Mouse (Mus musculus) R1 (cell line): Measurements from ENCODE around the gene Olfr9.
"Not testable (repeated sequence)": the region's sequence is repeated elsewhere in the genome, so short reads cannot be mapped to it uniquely, and the experiment has no call there.

Source experiments
- DNase-seq: peaks from one replicate; pipeline ENCODE4 v3.0.0-alpha.2; 2018; ENCODE audit warnings: low read depth, low spot score

The Olfr9 gene

DNA sequence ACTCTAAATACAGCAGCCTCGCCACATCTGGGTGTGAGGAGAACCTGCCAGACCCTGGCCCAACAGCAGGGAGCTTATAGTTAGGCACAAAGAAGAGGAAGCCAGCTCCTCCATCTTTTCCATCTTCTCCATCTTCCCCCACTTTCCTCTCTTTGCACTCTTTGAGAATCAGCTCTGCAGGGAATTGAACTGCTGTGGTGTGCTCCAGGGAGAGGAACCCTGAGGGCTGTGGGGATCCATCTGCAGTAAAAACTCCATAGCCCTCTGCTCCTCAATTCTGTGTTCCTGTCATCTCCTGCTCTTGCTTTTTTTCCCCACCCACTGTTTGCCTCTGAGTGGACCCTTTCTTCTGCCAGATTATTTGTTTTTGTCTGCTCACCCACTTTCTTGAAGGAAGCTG is at the start of gene Olfr9:
Gene Olfr9, plus strand, starts transcription at position 301 of the 400 bp plus-strand sequence.
- DNase-seq: not testable (repeated sequence)

DNA sequence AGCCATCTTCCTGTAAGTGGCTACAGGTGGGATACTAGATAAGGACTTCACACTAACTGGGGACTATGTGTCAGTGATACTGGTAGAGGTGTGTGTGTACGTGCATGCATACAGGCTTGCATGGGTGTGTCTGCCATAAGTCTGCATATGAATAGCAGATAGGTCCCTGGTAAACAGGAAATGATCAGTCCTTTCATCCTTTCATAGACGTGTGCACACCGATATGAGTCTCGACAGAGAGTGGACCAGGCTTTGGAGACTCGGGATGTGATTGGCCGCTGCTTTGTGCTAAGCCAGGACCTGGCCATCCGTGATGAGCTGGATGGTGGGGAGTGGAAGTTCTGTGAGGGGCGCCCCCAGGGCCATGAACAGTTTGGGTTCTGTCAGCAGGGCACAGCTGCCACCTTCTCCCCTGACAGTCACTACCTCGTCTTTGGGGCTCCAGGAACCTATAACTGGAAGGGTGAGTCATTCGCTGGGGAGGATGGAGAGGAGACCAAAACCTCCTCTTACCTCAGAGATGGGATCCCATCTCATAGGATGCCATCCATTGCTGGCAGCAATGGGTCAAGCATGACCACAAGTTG is 48.7 kb upstream of the Olfr9 start:
- DNase-seq: no peak

DNA sequence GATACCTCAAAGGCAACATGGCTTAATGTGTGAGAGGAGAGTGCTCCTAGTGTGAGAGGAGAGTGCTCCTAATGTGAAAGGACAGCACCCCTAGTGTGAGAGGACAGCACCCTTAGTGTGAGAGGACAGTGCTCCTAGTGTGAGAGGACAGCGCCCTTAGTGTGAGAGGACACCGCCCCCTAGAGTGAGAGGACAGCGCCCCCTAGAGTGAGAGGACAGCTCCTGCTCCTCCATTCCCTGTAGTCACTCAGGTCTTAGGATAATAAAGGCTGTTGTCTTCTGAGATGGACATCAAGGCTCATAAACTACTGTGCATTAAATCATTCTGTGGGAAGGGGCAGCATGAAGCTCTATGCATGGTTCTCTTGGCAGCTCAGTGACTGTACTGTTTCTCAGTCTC is 43.6 kb upstream of the Olfr9 start:
- DNase-seq: peak; percentile 51

DNA sequence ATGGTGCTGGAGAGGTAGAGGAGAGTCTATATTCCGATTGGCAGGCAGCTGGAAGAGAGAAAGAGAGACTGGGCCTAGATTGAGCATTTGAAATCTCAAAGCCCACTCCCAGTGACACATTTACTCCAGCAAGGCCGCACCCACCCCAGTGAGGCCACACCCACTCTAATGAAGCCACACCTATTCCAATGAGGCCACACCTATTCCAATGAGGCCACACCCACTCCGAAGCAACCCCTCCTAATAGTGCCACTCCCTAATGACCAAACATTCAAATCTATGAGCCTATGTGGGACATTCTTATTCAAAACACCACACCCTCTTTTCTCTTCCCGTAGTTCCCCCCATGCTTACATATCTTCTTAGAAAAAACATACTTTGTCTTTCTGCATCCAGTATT is 41.7 kb upstream of the Olfr9 start:
- peak; percentile 75 for DNase-seq

DNA sequence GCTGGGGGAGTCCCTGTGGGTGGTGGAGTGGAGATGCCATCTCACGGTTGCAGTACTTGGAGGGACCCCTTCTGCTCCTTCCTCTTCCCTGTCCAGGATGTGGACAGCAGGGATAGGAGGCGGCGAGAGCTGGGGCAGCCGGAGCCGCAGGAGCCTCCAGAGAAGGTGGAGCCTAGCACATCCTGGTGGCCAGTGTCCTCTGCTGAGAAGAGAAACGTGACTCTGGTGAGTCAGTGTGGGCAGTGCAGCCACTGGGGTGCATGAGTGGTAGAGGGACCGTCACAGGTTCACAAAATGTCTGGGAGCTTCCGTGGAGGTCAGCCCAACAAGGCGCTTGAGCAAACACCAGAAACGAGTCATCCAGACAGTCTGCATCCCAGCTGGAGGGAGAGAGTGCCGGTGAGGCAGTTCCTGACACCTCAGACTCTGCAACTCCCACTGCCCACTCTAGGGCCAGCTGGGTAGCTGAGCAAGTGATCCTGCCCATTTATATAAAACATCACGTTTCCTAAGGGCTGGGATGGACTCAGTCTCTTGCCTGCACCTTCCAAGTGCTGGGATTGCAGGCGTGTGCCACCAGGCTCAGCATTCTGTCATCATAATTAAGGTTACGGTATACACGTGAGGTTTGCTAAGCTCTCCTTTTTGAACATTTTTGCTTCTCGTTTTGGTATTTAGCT is 38.9 kb upstream of the Olfr9 start:
- DNase-seq: no peak

DNA sequence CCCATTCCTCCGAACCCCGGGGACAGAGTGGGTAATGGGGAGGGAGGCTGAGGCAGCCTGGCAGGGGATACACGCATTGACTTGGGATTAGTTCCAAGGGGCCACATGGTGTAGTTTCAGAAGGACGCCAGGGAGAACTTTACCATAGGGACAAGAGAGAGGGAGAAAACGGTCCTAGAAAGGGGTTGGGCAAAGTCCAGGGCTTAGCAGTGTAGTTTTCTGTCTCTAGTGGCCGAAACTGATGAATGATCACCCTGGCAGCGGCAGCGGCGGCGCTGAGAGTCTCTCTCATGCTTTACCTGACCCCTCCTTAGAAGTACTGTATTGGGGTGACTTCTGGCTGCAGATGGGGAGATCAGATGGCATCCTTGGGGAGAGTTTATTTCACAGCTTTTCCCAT is 30.9 kb upstream of the Olfr9 start:
- no peak for DNase-seq

DNA sequence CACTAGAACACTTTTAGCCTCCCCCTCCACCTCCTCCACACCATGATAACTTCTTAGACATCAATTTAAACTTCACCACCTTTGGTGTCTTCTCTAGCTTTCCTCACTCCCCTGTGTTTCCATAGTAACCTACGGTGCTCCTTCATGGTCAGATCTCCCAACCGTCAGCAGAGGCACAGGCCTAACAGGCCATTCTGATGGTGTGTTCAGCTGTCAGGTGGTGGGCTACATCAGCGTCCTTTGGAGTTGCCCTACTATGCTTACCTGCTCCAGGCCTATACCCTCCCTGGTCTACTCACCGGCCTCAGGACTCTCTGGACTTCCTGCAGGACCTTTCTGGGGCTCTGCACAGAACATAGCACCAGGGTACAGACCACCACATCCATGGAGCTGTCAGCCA is 29.1 kb upstream of the Olfr9 start:
- no peak for DNase-seq

DNA sequence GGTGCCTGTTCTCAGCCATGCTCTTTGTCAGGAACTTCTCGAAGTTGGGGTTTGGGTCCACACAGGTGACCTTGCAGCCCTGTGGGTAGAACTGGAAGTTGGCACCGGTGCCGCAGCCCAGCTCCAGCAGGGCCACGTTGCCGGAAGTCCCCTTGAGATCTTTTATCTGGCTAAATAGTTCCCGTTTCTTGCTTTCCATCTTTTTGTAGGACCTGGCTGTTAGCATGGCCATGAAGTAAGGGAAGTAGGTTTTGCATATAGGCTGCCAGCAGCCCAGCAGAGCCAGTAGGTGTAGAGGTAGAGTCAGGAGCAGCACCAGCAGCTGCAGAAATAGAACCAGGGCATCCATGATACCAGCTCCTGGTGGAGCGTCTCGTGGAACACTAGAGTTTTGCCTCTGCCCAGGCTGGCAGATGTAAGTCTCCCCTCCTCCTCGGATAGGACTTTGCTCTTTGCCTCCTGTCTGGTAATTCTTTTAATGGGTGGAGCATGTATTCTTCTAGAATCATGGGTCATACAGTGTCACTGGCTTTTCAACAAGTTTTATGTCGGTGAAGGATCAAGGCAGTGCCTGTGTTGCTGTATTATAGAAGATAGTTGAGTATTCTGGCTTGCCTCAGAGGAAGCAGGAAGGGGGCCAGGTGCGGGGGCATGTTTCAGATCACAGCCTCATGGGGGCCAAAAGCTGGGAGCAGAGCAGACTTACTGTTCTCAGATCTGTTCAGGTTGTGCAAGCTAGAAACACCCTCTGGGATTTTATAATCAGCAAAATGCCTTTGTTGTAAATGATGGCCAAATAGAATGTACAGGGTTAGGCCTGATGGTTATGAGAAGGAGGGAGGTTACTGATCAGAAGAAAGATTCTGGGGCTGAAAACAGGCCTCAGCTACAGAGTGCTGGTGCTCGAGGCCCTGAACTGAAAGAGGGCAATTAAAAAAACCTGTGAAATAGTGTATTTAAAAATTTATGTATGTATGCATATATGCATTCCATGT is 28.3 kb upstream of the Olfr9 start, which contains the start of gene Mettl7b:
Gene Mettl7b, minus strand, starts transcription at position 399 of the 995 bp plus-strand sequence.
- no peak for DNase-seq

DNA sequence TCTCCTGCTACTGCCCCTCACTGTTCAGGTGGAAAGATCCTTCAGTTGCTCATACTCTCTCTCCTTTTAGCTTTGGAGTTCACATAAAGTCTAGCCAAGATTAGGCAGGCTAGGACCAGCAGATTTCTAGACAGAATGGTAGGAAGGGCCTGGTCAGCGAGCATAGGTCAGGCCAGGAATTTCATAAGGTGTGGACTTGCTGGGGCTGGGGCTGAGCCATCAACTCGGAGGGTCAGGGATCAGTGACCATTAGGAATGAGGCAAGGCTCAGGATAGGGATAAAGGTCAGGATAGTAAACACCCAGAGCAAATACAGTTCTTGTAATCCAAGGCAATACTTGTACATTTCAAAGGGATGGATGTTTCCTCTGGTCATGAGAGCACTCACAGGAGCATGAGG is 24.3 kb upstream of the Olfr9 start:
- DNase-seq: no peak

DNA sequence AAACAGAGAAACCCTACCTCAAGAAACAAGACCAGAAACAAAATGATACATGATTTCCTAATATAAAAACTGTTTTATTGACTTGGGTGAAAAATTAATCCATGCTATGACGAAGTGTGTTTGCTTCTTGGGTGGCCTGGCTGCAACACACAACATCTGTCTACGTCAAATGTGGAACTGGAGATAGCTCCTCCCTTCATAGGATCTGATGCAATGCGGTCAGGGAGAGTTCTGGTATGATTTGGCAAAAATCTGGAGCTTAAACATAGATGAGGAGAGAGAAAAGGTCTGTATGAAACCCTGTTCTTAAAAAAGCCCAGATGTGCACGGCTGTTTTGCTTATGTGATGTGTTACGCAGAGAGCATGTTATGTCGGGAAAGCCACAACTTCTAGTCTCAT is 23.4 kb upstream of the Olfr9 start:
- DNase-seq: no peak

DNA sequence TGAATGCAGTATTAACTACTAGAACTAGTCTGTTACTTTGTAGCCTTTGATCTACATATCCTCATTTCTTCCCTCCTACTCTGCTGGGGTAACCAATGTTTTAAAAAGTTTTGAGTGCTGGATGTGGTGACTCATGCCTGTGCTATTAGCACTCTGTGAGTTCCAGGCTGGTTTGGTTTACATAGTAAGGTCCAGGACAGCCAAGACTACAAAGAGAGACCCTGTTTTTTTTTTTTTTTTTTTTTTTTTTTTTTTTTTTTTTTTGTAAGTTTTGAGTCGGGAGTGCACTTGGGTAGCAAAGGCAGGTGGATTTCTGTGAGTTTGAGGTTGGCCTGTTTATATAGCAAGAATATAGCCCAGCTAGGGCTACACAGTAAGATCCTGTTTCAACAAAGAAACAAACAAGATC is 20.9 kb upstream of the Olfr9 start:
- DNase-seq: no peak

DNA sequence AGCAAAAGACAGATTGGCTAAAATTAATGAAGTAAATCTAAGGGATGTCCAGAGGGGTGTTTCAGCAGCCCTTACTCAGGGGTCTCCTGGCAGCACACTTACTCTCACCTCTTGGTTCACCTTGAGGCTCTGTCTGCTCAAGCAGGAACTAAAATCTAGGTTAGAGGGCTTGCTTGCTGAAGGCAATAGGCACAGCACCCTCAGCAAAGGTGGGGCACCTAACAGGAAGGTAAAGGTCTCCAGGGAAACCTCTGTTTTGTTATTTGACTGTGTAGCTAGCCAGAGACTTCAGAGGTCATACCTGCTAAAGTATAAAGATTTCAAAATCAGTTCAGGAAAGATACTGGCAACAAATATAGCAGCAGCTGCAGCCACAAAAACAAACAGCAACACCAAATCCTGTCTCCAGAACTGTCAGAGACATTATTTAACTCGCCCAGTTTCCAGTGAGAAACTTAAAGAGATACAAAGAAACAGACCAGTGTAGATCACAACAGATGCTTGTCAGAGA is 18.4 kb upstream of the Olfr9 start:
- no peak for DNase-seq

DNA sequence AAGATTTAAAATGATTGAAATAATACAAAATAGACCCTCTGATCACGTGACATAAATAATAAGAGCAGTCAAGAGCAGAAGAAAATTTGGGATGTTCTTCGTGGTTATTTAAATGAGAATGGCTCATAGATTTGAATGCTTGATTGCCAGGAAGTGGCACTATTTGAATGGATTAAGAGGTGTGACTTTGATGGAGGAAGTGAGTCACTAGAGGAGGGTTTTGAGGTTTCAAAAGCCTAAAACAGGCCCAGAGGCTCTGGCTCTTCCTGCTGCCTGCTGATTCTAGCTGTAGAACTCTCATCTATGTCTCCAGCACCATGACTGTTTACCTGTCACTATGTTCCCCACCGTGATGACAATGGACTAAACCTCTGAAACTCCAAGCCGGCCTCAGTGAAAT is 16.4 kb upstream of the Olfr9 start:
- no peak for DNase-seq

DNA sequence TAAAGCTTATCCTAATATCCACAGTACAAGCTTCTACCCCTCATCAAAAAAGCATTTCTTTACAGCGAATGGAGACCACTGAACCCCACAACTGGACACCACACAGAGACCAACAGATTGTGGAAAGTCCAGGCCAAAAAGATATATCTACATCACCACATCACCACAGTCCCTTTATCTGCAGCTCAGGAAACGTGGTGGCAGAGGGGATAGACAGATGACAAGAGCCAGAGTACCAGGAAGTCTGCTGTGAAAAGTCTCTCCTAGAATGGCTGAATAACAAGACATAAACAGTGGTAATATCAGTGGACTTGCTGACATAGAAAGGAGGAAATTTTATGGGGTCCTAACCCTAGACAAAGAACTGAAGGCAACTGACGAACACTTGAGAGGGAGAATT is 12.8 kb upstream of the Olfr9 start:
- DNase-seq: no peak

DNA sequence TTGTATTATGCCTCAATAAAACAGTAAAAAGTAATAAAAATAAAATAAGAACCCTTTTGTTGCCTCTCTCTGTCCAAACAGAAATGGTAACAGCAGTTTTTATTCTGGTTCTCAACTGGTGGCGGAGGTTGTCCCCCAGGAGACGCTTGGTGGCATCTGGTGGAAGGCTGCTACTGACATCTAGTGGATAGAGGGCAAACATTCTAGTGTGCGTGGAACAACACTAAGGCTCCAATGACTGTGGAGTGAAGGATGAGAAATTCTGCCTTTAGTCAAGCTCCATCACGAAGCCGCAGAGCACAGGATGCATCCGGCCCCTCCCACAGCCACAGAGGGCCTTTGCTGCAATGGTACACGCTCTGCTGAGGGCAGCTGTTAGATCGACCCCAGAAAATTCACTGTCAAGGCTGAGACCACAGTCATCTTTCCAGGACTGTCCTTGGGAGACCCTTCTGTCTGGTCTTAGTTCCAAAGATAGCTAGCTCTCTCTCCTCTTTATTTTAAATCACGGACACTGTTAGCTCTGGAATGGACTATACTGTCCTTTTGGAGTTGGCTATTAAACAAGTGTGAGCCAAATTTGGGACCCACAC is 11.6 kb upstream of the Olfr9 start:
- peak; percentile 63 for DNase-seq

DNA sequence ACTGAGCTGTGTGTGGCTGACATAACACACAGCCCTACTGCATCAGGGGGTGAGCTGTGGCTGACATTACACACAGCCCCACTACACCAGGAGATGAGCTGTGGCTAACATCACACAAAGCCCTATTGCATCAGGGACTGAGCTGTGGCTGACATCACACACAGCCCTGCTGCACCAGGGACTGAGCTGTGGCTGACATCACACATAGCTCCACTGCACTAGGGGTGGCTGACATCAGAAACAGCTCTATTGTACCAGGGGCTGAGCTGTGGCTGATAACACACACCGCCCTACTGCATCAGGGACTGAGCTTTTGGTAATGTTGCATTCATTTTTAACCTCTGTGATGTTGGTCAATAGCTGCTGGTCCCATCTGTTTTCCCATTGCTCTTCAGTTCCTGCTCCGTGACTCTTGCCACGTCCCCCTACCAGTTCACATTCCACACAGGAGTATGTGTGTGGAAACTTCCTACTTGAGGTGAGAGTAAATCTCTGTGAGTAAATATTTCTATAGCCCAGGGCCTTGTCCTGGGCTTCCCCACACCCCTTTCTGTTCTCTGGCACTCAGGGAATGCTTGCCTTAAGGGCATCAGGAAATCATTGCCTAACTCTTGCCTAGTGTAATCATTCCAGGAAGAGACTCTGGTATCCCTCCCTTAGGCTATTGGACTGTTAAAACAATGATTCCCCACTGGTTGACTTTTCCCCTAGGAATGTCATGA is 8.4 kb upstream of the Olfr9 start:
- peak; percentile 49 for DNase-seq

DNA sequence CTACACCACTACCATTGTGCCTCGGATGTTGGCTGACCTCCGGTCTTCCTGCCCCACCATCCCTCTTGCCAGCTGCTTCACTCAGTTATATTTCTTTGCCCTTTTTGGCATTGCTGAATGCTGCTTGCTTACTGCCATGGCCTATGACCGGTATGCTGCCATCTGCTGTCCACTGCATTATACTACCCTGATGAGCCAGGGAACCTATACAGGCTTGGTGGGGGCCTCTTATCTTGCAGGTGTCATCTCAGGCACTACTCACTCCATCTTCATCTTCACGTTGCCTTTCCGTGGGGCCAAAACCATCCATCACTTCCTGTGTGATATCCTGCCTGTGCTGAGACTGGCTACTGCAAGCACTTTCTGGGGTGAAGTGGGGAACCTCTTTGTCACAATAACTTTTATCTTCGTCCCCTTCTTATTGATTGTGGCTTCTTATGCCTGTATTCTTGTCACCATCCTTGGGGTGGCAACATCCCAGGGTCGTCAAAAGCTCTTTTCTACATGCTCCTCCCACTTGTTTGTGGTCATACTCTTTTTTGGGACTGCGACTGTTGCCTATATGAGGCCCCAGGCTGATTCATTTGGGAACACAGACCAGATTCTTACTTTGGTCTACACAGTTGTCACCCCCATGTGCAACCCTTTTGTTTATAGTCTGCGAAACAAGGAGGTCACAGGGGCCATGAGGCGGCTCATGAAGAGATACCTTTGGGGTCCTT is 1.1 kb downstream of the Olfr9 start:
- DNase-seq: not testable (repeated sequence)

DNA sequence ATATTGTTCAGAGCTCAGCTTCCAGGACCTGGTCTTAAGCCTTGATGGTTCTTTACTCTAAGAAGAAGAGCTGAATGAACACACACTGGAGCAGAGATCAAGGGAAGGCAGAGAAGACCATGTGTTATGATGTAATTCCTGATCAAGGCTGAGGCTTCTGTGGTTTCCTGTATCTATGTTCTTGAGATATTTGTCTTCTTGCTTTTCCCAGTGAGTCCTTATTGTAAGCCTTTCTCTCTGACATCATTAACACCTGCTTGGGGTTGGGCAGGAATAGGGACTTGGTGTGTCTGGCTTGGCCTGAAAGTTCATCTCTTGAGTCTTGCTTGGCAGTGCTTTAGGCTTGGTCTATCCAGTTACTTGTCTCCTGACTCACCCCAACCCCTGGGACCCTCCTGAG is 1.8 kb downstream of the Olfr9 start:
- no peak for DNase-seq

DNA sequence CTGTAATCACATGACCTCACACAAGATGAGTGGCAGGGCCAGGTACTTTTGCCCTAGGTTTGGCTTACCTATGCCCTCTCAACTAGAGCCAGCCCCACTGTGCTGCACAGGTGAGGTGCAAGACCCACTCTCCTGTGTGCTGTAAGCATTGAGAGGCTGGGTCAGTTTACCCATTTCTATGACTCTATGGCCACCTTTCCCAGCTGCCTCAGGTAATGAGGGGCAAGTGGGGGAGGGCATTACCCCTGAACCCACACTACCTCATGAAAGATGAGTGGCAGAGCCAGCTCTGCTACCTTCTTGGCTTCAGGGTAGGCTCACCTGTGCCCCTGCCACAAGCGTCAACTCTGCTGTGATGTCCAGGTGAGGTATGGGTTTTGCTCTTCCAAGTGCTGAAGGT is 6.6 kb downstream of the Olfr9 start:
- DNase-seq: no peak

DNA sequence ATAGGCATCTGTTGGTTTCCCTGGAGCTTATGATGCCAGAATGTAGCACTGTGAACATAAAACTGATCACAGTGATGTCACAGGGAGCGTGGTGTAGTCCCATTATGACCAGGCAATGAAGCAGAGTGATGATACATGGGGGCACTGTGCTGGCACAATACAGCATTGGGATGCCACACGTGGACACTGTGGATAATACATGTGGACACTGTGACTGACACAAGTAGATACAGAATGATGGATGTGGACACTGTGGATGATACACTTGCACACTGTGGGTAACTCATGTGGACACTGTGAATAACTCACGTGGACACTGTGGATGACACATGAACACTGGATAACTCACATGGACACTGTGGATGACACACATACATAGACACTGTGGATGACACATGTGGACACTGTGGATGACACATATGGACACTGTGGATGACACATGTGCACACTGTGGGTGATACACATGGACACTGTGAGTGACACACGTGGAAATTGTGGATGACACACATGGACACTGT is 7.4 kb downstream of the Olfr9 start:
- DNase-seq: no peak
